ENCODE assay signal across 8 mouse cellular contexts in the genomic region with DNA sequence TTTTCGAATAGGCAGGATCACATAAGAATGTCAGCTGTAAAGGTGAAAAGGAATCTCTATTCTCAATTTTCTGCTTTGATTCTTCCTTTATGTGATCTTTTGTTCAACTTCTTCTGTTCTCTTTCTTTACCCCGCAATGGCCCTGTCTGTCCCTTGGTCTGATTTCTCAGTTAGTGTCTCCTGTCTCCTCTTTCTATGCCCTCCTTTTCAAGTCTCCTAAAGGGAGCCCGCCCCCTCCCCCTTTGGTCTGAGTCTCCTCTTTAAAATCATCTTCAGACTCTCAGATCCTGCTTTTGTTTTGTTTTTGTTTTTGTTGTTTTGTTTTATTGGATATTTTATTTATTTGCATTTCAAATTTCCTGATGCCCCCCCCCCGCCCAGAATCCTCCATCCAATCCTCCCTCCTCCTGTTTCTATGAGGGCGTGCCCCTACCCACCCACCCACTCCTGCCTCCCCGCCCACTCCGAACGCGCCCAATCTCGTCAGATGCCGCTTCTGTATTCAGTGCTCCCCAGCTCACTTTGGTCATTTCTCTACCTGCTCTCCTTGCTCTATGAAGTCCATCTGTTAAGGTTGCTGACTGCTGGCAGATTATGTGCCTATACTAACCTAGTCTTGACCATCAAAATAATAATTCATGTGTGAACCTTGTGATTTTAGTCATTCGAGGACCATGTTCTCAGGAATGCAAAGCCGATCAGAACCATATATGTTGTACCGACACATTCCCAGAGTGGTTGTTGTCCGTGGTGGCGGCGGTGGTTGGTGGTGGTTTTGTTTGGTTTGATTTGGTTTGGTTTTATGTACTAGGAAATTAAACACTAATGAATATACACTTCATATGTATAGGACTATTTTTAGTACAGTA.
DNase-seq lines count a peak whose midpoint lies in the region; ATAC-seq and TF ChIP-seq lines count a peak whose summit lies in the region.
"Had no signal": no experiment of that assay in that cellular context is flagged by ENCODE, and none has a peak within 500 bp of the region (broad histone marks: within the 10 kb centered on the region; RNA-seq: fewer than 3 reads in every experiment).

No protein-coding gene starts in this region.

- ATAC-seq in lung, postnatal 0 days: no peak
- ATAC-seq in embryonic facial prominence, embryonic 14.5 days (ENCODE audit: low read depth): peak; percentile 33; the same call in 1 of the 2 replicates
- no peak for ATAC-seq in intestine, embryonic 15.5 days
- no peak for ATAC-seq in stomach, embryonic 15.5 days (ENCODE audit: insufficient read depth, low FRiP score, low read depth)
- no peak for ATAC-seq in erythroid progenitor cell, adult 5-6 weeks (replicated peaks; ENCODE audit: low FRiP score, poor library complexity, severe bottlenecking)

- TF ChIP-seq EP300 in lung, postnatal 0 days (IDR thresholded peaks at IDR 0.05): no peak

- no peaks in the 10 kb centered on the region for H3K27me3 ChIP-seq in lung, postnatal 0 days (replicated peaks; ENCODE audit: insufficient read depth, low read length)
- H3K27me3 ChIP-seq in embryonic facial prominence, embryonic 14.5 days (replicated peaks; ENCODE audit: control insufficient read depth, insufficient read depth, low read length): no peaks in the 10 kb centered on the region
- no peaks in the 10 kb centered on the region for H3K27me3 ChIP-seq in intestine, embryonic 15.5 days (replicated peaks)
- H3K27me3 ChIP-seq in stomach, embryonic 15.5 days (replicated peaks): no peaks in the 10 kb centered on the region

- WGBS in lung, postnatal 0 days: 43% methylated on average over 17 of the region's 17 CpGs
- 38% methylated on average over 17 of the region's 17 CpGs for WGBS in embryonic facial prominence, embryonic 14.5 days
- WGBS in intestine, embryonic 15.5 days: 42% methylated on average over 17 of the region's 17 CpGs
- WGBS in stomach, embryonic 15.5 days: 46% methylated on average over 17 of the region's 17 CpGs

- no peak overlapping the region for H3K9ac ChIP-seq in lung, postnatal 0 days (replicated peaks; ENCODE audit: low read depth)
- H3K9ac ChIP-seq in embryonic facial prominence, embryonic 14.5 days (ENCODE audit: low read depth, low read length): no peak overlapping the region
- no peak overlapping the region for H3K9ac ChIP-seq in intestine, embryonic 15.5 days
- no peak overlapping the region for H3K9ac ChIP-seq in stomach, embryonic 15.5 days

- H3K4me3 ChIP-seq in lung, postnatal 0 days (ENCODE audit: low read depth, low read length): no peak overlapping the region
- no peak overlapping the region for H3K4me3 ChIP-seq in embryonic facial prominence, embryonic 14.5 days (ENCODE audit: low read depth, low read length)
- H3K4me3 ChIP-seq in intestine, embryonic 15.5 days (replicated peaks): no peak overlapping the region
- no peak overlapping the region for H3K4me3 ChIP-seq in stomach, embryonic 15.5 days (replicated peaks)

- no peak for DNase-seq in lung, postnatal 0 days (ENCODE audit: low spot score)
- no peak for DNase-seq in lung, postnatal 4 days
- DNase-seq in embryonic facial prominence, embryonic 14.5 days (ENCODE audit: low spot score): no peak
- no peak for DNase-seq in right cerebral cortex, postnatal 10 days (ENCODE audit: low spot score in 2 of 2)
- DNase-seq: kidney, adult 11 months had no signal

- no peak overlapping the region for H3K27ac ChIP-seq in lung, postnatal 0 days (ENCODE audit: low read length)
- no peak overlapping the region for H3K27ac ChIP-seq in embryonic facial prominence, embryonic 14.5 days (replicated peaks; ENCODE audit: low read depth, low read length)
- no peak overlapping the region for H3K27ac ChIP-seq in intestine, embryonic 15.5 days
- H3K27ac ChIP-seq in stomach, embryonic 15.5 days: no peak overlapping the region

- no peaks in the 10 kb centered on the region for H3K36me3 ChIP-seq in lung, postnatal 0 days (ENCODE audit: insufficient read depth, low read length)
- H3K36me3 ChIP-seq in embryonic facial prominence, embryonic 14.5 days (ENCODE audit: control insufficient read depth, insufficient read depth, low read length): no peaks in the 10 kb centered on the region
- no peaks in the 10 kb centered on the region for H3K36me3 ChIP-seq in intestine, embryonic 15.5 days
- no peaks in the 10 kb centered on the region for H3K36me3 ChIP-seq in stomach, embryonic 15.5 days

- H3K4me1 ChIP-seq in lung, postnatal 0 days (ENCODE audit: insufficient read depth, low read depth, low read length): no peaks in the 10 kb centered on the region
- no peaks in the 10 kb centered on the region for H3K4me1 ChIP-seq in embryonic facial prominence, embryonic 14.5 days (ENCODE audit: control insufficient read depth, insufficient read depth, low read length)
- H3K4me1 ChIP-seq in intestine, embryonic 15.5 days (replicated peaks): no peaks in the 10 kb centered on the region
- H3K4me1 ChIP-seq in stomach, embryonic 15.5 days: no peaks in the 10 kb centered on the region

- peak overlapping the region; percentile 25 for H3K4me2 ChIP-seq in lung, postnatal 0 days (replicated peaks; ENCODE audit: low read depth, low read length)
- peak overlapping the region; percentile 32 for H3K4me2 ChIP-seq in embryonic facial prominence, embryonic 14.5 days (ENCODE audit: low read depth, low read length)
- H3K4me2 ChIP-seq in intestine, embryonic 15.5 days (replicated peaks): peak overlapping the region; percentile 24; the same call in 1 of the 2 replicates
- peak overlapping the region; percentile 38 for H3K4me2 ChIP-seq in stomach, embryonic 15.5 days

- H3K9me3 ChIP-seq in lung, postnatal 0 days (ENCODE audit: low read length): no peaks in the 10 kb centered on the region
- no peaks in the 10 kb centered on the region for H3K9me3 ChIP-seq in embryonic facial prominence, embryonic 14.5 days (ENCODE audit: control insufficient read depth, low read length)
- H3K9me3 ChIP-seq in intestine, embryonic 15.5 days: no peaks in the 10 kb centered on the region
- H3K9me3 ChIP-seq in stomach, embryonic 15.5 days: no peaks in the 10 kb centered on the region

- TF ChIP-seq CTCF in lung, postnatal 0 days (IDR thresholded peaks at IDR 0.05): no peak
